Mouse (Mus musculus): Measurements from ENCODE around the gene Qprt.

DNA sequence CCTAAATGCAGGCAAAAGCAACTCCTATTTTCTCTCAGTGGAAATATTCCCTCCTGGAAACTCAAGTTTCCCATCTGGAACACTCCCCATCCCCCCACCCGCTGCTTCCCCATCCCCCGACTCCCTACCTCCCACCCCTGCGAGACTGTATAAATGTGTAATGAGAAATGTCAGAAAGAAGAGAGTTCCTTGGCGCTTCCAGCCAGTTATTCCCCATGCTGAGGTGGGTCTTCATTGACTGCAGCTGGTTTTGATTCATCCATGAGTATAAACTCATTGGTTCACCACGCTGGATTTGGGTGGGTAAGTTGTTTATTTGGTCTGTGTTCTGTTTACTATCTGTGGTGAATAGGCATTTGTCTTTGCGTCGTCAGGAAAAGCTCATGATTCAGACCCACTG lies 25.6 kb downstream of the Qprt start:
- TF ChIP-seq CTCF (IDR thresholded peaks at IDR 0.05; ENCODE audit: borderline replicate concordance, insufficient read depth, low read length) = no peak
- TF ChIP-seq POLR2A (IDR thresholded peaks at IDR 0.05; ENCODE audit: low read depth, low read length) = no peak
